Mouse (Mus musculus): ENCODE measurements around the gene Tmem131l. TPM values are rescaled to one million over a fixed set of nuclear protein-coding genes. Genes with fewer than 3 reads are reported as not detected.
A peak's percentile ranks its signal among the peaks of the same experiment; 100 is the strongest.

The Tmem131l gene
- 21.3 and 24.5 TPM in 2 replicates for polyA plus RNA-seq (2012; rRNA removed)

DNA sequence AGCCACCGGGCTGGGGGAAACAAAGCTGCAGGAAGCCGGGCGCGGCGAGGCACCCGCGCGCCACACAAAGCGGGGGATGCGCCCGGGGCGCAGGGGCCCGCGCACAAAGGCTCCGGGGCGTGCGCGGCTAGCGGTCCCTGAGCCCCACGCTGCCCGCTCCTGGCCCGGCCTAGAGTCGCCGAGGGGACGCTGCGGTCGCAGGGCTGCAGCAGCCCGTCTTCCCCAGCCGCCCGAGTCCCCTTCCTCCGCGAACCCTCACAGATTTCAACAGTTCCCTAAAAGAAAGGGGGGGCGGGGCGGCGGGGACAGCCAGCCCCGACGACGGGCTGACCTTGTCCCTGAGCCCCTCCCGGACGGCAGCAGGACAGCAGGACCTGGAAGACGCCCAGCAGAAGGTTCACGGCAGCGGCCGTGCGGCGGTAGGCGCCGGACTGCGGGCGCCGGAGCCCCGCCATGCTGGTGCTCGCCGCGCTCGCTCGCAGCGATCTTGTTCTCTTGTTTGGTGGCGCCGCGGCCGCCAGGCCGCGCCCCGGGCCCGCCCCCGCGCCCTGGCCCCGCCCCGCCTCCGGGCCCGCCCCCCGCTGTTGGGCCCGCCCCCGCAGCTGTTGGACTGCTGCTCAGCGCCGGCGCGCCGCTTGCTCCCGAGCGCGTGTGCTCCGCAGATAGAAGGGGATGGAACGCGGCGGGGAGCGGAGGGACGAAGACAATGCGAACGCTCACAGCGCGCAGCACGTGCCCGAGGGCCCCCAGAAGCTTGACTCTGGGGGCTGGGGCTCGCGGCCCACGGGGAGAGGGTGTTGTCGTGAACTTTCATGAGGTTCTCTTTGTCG lies at the start of gene Tmem131l:
Tmem131l (minus strand) TSS at position 530 of the 830 bp plus-strand sequence.
- H3K4me1 ChIP-seq (ENCODE audit: control insufficient read depth, insufficient read depth, low read length) = 0 out of 2 replicates have a peak, but pooled peaks cover 2% of the 10 kb centered on the region
- TF ChIP-seq CTCF (IDR thresholded peaks at IDR 0.05; ENCODE audit: insufficient read depth, low read length) = no peak
- TF ChIP-seq POLR2A (IDR thresholded peaks at IDR 0.05; ENCODE audit: borderline replicate concordance, extremely low read depth, low read depth, low read length) = peak; percentile 52; the same call in 1 of the 2 replicates
- DNase-seq = peak; percentile 71
- peak within 1 kb of the TSS; percentile 83 for H3K4me3 ChIP-seq (replicated peaks; ENCODE audit: extremely low read depth, low read depth, low read length)
- WGBS = under 1% methylated on average over 100 of the region's 100 CpGs

DNA sequence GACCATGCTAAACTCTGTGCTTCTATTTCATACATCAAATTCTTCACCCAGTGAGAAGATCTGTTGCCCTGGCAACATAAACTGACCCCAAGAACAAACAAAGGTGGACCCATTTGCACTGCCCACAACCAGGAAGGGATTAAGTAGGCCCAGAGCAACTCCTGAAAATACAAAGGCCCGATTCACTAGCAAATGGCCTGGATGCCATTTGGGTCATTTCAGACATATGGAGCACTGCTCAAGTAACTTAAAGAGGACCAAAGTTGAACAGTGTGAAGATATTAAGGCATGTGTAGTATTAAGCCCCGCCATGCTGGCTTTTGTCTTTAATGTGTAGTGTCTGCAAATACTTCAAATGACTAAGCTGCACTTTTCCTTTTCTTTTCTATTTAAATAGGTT lies 46.9 kb upstream of the Tmem131l start:
- 83% methylated on average over 2 of the region's 2 CpGs for WGBS
- H3K4me1 ChIP-seq (ENCODE audit: control insufficient read depth, insufficient read depth, low read length) = no peaks in the 10 kb centered on the region
- TF ChIP-seq POLR2A (IDR thresholded peaks at IDR 0.05; ENCODE audit: borderline replicate concordance, extremely low read depth, low read depth, low read length) (no peak), CTCF (IDR thresholded peaks at IDR 0.05; ENCODE audit: insufficient read depth, low read length) (no peak)
- H3K4me3 ChIP-seq (replicated peaks; ENCODE audit: extremely low read depth, low read depth, low read length) = no peak overlapping the region
- DNase-seq = no peak

DNA sequence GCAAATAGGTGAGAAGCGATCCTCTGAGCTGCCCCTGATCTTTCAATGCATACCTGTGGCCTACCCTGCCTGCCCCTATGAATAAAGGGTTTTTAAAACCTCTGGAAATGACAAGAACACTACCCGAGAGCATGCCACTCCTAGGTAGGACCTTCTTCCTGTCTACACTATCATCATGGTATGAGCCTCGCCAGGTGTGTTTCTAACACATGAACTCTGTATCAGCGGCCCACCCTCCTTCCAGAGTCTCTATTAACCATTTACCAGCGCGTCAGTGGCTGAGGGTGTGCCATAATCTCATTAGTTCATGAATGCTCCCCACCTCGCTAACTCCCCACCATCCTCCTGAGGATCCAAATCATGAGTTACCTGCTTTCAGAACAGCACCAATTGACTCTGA lies 46.4 kb upstream of the Tmem131l start:
- no peak for TF ChIP-seq POLR2A (IDR thresholded peaks at IDR 0.05; ENCODE audit: borderline replicate concordance, extremely low read depth, low read depth, low read length)
- no peak for TF ChIP-seq CTCF (IDR thresholded peaks at IDR 0.05; ENCODE audit: insufficient read depth, low read length)
- Histone ChIP-seq H3K4me1 (ENCODE audit: control insufficient read depth, insufficient read depth, low read length) (no peaks in the 10 kb centered on the region), H3K4me3 (replicated peaks; ENCODE audit: extremely low read depth, low read depth, low read length) (no peak overlapping the region)
- no peak for DNase-seq
- WGBS = 93% methylated on average over 7 of the region's 7 CpGs

DNA sequence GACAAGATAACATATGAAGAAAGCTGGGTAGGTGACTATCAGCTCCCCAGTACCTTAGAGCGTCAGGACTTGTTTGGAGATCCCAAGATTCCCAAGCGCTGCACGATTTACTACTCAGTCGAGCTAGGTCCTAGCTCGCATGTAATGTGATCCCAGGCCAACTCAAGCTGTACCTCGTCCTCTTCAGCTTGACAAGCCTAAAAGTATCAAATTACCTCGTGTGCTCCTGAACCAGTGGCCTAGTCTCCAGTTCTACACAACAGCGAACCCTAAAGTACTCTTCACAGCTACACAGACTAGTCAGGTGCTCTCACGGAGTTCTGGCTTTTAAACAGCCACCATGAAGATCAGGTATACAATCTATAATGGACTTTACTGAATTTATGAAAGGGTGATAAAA lies 45.5 kb upstream of the Tmem131l start:
- TF ChIP-seq POLR2A (IDR thresholded peaks at IDR 0.05; ENCODE audit: borderline replicate concordance, extremely low read depth, low read depth, low read length) (no peak), CTCF (IDR thresholded peaks at IDR 0.05; ENCODE audit: insufficient read depth, low read length) (no peak)
- WGBS = 47% methylated on average over 9 of the region's 9 CpGs

DNA sequence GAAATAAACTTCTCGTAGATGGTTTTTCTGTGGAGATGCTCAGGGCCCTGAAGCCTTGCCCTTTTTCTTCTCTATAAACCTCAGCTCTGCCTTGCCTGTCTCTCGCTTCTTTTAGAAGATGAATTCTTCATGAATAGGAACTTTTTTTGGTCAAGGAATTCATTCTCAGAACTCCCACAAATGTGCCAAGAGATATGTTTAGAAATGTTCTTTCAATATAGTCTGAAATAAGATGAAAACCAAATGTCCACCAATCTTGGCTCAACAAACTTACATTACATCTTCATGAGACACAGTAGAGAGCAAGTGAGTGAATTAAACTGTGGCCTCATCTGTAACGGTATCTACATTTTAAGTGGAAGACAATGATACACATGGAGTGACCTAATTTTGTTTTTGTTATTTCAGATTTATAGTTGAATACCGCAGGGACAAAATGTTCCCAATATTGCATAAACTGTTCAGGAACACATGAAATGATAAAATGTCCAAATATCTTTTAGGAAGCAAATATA lies 41.3 kb upstream of the Tmem131l start:
- Histone ChIP-seq H3K4me1 (ENCODE audit: control insufficient read depth, insufficient read depth, low read length) (no peaks in the 10 kb centered on the region), H3K4me3 (replicated peaks; ENCODE audit: extremely low read depth, low read depth, low read length) (no peak overlapping the region)
- no peak for DNase-seq
- TF ChIP-seq POLR2A (IDR thresholded peaks at IDR 0.05; ENCODE audit: borderline replicate concordance, extremely low read depth, low read depth, low read length) = no peak
- no peak for TF ChIP-seq CTCF (IDR thresholded peaks at IDR 0.05; ENCODE audit: insufficient read depth, low read length)
- 70% methylated on average over 4 of the region's 4 CpGs for WGBS

More for the DNA sequence above, 45.5 kb upstream of the Tmem131l start:
- Histone ChIP-seq H3K4me3 (replicated peaks; ENCODE audit: extremely low read depth, low read depth, low read length) (no peak overlapping the region), H3K4me1 (ENCODE audit: control insufficient read depth, insufficient read depth, low read length) (no peaks in the 10 kb centered on the region)
- no peak for DNase-seq

DNA sequence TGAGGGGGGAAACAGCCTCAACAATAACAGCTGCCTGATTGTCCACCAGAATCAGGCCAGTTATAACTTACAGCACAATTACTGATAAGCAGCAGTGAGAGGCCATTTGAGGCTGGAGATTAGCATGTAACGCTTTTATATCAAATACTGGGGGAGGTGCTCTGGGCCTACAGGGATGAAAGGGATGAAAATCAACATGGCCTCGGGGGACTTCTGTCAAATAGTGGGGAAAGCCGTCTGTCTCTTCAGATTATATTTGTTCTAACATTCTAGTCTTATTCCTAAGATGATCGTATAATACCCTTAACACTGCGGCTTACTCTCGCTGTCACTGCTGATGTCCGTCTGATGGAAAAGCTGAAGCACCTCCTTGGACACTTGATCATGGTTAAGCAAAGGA lies 40.1 kb upstream of the Tmem131l start:
- TF ChIP-seq POLR2A (IDR thresholded peaks at IDR 0.05; ENCODE audit: borderline replicate concordance, extremely low read depth, low read depth, low read length) (no peak), CTCF (IDR thresholded peaks at IDR 0.05; ENCODE audit: insufficient read depth, low read length) (no peak)
- WGBS = 84% methylated on average over 7 of the region's 7 CpGs
- no peak for DNase-seq
- no peak overlapping the region for H3K4me3 ChIP-seq (replicated peaks; ENCODE audit: extremely low read depth, low read depth, low read length)
- H3K4me1 ChIP-seq (ENCODE audit: control insufficient read depth, insufficient read depth, low read length) = no peaks in the 10 kb centered on the region

DNA sequence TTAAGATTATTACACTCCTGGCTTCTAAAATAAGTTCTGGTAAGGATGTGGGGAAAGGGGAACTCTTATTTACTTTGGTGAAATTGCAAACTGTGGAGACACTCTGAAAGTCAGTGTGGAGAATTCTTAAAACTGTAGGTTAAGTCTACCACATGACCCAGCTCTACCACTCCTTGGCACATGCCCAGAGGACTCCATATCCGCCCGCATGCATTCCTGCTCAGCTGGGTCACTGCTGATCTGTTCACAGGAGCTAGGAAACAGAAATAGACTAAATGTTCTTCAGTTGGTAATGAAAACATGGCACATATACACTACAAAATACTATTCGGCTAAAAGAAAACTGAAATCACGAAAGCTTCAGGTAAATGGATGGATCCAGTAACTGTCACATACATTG lies 37.5 kb upstream of the Tmem131l start:
- WGBS = 73% methylated on average over 4 of the region's 4 CpGs
- no peak overlapping the region for H3K4me3 ChIP-seq (replicated peaks; ENCODE audit: extremely low read depth, low read depth, low read length)
- TF ChIP-seq POLR2A (IDR thresholded peaks at IDR 0.05; ENCODE audit: borderline replicate concordance, extremely low read depth, low read depth, low read length) = no peak
- TF ChIP-seq CTCF (IDR thresholded peaks at IDR 0.05; ENCODE audit: insufficient read depth, low read length) = no peak
- no peaks in the 10 kb centered on the region for H3K4me1 ChIP-seq (ENCODE audit: control insufficient read depth, insufficient read depth, low read length)
- DNase-seq = no peak

DNA sequence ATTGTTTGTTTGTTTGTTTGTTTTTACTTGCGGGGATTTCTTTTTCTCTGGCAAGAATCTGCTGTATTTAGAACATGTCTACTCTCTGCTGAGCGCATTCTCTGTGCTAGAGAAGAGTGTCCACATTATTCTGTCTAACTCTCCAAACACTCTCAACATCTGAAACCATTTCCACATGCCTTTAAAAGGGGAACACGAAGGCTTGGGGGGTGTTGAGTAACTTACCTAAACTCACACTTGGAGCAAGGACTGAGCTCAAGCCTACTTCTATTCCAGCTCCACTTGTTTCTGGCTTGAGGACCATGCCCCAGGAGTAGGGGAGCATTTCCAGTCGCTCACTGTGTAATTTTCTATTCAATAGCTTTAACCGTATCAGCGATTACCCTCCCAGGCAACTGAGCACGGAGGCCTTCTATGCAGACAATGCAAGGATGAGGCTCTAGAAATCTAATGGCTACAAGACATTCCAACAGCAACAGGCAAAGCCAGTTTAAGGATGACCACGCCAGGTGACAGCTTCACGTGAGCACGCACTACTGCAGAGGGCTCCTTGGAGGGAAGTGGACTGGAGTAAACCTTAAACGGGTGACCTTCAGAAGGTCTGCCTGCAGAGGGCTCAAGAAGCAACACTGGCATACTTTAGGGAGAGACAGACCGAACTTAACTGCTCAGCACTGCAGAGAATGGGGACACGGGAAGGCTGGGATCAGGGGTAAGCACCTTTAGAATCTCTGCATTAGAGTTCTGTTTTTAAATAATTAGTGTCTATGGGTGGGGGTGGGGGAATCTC lies 36.8 kb upstream of the Tmem131l start:
- 68% methylated on average over 13 of the region's 13 CpGs for WGBS
- no peaks in the 10 kb centered on the region for H3K4me1 ChIP-seq (ENCODE audit: control insufficient read depth, insufficient read depth, low read length)
- no peak overlapping the region for H3K4me3 ChIP-seq (replicated peaks; ENCODE audit: extremely low read depth, low read depth, low read length)
- no peak for DNase-seq
- no peak for TF ChIP-seq POLR2A (IDR thresholded peaks at IDR 0.05; ENCODE audit: borderline replicate concordance, extremely low read depth, low read depth, low read length)
- no peak for TF ChIP-seq CTCF (IDR thresholded peaks at IDR 0.05; ENCODE audit: insufficient read depth, low read length)

DNA sequence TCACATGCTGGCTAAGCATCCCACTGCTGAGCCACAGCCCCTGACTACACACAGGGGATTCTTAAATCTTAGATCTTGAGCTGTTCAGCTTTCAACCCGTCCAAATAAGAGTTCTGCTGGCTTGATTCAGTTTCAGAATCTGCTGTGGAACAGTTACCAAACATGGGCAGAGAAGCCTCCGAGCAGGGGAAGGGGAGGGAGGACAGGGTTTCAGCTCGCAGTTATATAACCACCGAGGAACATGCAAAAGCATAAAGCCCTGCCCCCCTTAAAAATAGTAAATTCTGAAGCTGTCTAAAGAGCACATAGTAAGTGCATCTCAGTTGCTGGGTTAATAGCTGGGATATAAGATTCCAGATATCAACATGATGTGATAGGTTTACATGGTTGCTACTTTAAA lies 35.5 kb upstream of the Tmem131l start:
- Histone ChIP-seq H3K4me1 (ENCODE audit: control insufficient read depth, insufficient read depth, low read length) (no peaks in the 10 kb centered on the region), H3K4me3 (replicated peaks; ENCODE audit: extremely low read depth, low read depth, low read length) (no peak overlapping the region)
- WGBS = 56% methylated on average over 4 of the region's 4 CpGs
- DNase-seq = no peak
- TF ChIP-seq POLR2A (IDR thresholded peaks at IDR 0.05; ENCODE audit: borderline replicate concordance, extremely low read depth, low read depth, low read length) (no peak), CTCF (IDR thresholded peaks at IDR 0.05; ENCODE audit: insufficient read depth, low read length) (no peak)

Data from lung, adult 2 months (tissue).